Mouse (Mus musculus): Measurements from ENCODE around the gene Sv2b. TPM values are rescaled to one million over a fixed set of nuclear protein-coding genes. Genes with fewer than 3 reads are reported as not detected.

The Sv2b gene
- polyA plus RNA-seq, 1 experiment = not detected

DNA sequence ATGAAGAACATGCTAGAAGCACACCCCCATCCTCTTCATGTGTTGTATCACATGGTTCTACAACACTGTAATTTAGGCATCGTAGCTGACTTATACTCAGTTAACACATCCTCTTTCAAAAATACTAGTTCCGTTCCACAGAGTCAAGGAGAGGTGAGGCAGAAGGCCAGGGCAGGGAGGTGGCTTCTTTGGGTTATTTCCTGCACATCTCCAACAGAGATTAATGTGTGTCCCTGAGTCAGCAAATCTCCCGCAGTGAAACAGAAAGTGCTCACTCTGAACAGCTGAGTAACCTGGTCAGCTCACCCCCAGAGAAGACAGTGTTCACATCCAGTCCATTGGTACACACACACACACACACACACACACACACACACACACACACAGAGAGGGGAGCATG is 118.9 kb downstream of the Sv2b start:
- no peak for TF ChIP-seq GATA1 (IDR thresholded peaks at IDR 0.05; ENCODE audit: low read length)

GRCm38 (mm10) chr7:75175042-75175441 is 134.0 kb downstream of the Sv2b start:
- no peak for TF ChIP-seq GATA1 (IDR thresholded peaks at IDR 0.05; ENCODE audit: low read length)

DNA sequence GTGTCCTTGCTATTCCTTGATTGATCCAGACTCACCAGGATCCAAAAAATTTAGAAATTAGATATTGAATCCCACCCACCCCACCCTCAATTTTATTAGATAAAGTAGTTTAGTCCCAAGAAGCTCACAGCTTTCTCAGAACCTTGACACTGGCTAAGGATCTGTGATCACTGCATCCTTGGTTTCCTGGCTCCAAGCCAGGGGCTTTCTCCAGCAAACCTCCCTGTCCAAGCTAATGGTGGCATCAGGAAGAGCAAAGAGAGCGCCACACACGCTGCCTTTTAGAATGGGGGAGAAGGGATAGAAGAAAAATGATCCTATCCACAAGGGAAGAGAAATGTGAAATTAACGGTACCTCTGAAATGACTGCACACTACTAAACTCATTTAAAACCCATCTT is 141.6 kb downstream of the Sv2b start:
- no peak for TF ChIP-seq GATA1 (IDR thresholded peaks at IDR 0.05; ENCODE audit: low read length)

DNA sequence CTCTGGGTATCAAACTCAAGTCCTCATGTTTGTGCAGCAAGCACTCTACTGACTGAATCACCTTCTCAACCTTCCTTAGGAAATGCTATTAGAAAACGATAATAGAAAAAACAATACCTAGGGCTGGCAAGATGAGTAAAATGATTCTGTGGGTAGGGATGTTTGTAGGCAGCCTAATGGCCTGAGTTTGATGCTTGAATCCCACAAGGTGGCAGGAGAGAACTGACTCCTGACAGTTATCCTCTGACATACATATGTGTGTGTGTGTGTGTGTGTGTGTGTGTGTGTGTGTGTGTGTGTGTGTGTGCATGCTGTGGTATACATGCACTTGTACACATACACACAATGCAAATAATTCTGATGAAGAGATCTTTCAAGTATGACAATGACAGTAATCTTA is 161.9 kb downstream of the Sv2b start:
- no peak for TF ChIP-seq GATA1 (IDR thresholded peaks at IDR 0.05; ENCODE audit: low read length)

GRCm38 (mm10) chr7:75142800-75143199 is 166.3 kb downstream of the Sv2b start:
- no peak for TF ChIP-seq GATA1 (IDR thresholded peaks at IDR 0.05; ENCODE audit: low read length)

GRCm38 (mm10) chr7:75141919-75142700 is 167.0 kb downstream of the Sv2b start:
- no peak for TF ChIP-seq GATA1 (IDR thresholded peaks at IDR 0.05; ENCODE audit: low read length)

- TF ChIP-seq GATA1 (IDR thresholded peaks at IDR 0.05; ENCODE audit: low read length) = no peak
Observed at GRCm38 (mm10) chr7:75139306-75139705, 169.8 kb downstream of the Sv2b start.

GRCm38 (mm10) chr7:75134710-75135617 is 174.1 kb downstream of the Sv2b start:
- TF ChIP-seq GATA1 (IDR thresholded peaks at IDR 0.05; ENCODE audit: low read length) = no peak

GRCm38 (mm10) chr7:75128036-75128435 is 181.0 kb downstream of the Sv2b start:
- TF ChIP-seq GATA1 (IDR thresholded peaks at IDR 0.05; ENCODE audit: low read length) = no peak

GRCm38 (mm10) chr7:75124067-75124466 is 185.0 kb downstream of the Sv2b start:
- TF ChIP-seq GATA1 (IDR thresholded peaks at IDR 0.05; ENCODE audit: low read length) = no peak

GRCm38 (mm10) chr7:75118022-75118673 is 190.9 kb downstream of the Sv2b start:
- TF ChIP-seq GATA1 (IDR thresholded peaks at IDR 0.05; ENCODE audit: low read length) = no peak

GRCm38 (mm10) chr7:75110689-75111088 is 198.4 kb downstream of the Sv2b start:
- TF ChIP-seq GATA1 (IDR thresholded peaks at IDR 0.05; ENCODE audit: low read length) = no peak

DNA sequence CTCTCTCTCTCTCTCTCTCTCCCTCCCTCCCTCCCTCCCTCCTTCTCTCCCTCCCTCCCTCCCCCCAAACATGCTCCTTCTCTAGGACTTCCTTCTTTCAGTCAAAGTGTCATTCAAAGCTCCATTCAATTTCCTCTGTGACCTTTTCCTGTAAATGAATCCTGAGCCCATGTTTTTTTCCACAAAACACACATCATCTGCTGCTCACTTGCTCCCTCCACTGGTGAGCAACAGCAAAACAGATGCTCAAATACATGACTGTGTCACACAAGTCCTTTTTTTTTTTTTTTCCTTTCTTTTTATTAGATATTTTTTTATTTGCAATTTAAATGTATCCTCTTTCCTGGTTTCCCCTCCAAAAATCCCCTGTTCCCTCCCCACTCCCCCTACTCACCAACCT is 201.6 kb downstream of the Sv2b start:
- TF ChIP-seq GATA1 (IDR thresholded peaks at IDR 0.05; ENCODE audit: low read length) = no peak

DNA sequence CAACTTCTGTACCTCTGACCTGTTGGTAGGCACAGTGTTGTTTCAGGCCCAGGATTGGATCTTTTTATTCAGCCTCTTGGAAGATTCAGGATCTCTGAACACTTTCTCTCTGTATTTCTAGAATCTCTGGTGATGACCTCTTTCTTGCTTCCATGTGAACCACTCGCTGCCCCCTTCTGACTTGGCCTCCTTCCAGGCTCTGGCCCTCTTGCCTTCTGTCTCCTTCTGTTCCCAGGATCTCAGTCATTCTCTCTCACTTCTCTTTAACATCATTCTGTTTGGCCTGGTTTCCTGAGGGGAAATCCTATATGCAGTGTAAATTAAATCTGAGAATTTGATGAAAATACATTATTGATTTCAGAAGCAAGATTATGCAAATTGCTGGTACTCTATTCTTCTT is 205.2 kb downstream of the Sv2b start:
- TF ChIP-seq GATA1 (IDR thresholded peaks at IDR 0.05; ENCODE audit: low read length) = no peak

DNA sequence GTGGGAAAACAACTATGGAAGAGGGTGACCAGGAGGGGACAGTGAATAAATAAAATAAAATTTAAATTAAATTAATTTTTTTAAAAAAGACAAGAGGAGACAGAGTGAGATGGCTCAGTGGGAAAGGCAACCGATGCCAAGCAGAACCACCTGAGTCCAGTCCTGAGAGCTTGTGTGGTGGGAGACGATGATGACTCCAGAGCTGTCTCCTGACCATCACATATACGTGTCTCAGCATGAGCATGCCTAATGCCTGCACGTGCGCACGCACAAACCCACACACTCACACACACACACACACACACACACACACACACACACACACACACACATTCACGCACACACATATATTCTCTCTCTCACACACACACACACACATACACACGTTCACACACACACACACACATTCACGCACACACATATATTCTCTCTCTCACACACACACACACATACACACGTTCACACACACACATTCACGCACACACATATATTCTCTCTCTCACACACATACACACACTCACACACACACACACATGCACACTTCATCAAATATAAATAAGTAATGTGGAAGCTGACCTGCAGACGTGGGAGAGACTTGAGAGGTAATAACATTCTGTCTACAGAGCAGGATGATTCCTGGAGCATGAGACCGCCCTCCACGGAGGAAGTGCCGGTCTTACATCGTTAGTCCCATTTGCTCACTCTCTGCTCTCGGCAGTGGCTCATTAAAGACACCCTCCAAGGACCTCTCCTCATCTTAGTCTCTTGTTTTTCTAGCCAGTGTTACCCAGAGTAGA is 206.3 kb downstream of the Sv2b start:
- TF ChIP-seq GATA1 (IDR thresholded peaks at IDR 0.05; ENCODE audit: low read length) = no peak
